Mouse (Mus musculus): ENCODE results near the gene Hif1an. TPM values are rescaled to one million over a fixed set of nuclear protein-coding genes. Genes with fewer than 3 reads are reported as not detected.

The Hif1an gene
- polyA plus RNA-seq, 2 experiments: 6.6 to 7.2 TPM

GRCm38 (mm10) chr19:44515769-44516168 lies 46.9 kb upstream of the Hif1an start:
- WGBS (ENCODE audit: insufficient replicate concordance): 35% methylated on average over 6 of the region's 6 CpGs

DNA sequence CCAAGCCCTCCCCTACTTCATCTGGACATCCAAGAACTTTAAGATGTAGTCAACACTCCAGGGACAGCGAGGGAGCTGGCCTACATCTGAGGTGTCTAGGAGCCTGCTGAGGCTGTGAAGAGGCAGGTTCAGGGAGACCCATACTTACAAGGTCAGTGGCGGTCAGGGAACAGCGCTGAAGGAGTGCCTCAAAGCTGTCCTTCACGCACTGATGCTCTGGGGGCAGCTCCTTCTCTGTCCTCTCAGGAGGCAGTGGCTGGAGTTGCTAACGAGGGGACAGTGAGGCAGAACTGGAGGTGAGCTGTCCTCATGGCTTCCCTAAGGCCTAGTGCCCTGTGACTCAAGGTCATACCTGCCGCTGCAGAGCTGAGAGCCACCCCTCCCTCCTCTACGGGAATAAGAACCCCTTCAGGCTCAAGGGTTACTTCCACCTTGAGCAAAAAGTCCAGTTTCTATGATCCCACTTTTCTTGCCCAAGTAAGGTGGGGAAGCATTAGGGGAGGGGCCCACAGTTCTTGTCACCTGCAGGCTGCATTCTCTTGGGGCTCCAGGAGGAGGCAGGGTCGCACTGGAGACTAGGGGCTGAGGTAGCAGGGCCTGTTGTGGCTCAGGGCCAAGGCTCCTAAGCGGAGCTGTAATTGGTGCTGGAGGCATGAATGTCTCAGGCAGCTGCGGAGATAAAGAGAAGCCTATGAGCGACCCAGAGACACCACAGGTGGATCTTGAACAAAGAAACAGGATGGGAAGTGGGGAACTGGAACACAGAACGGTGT lies 44.5 kb upstream of the Hif1an start:
- no peaks in the 10 kb centered on the region for H3K9me3 ChIP-seq (ENCODE audit: control insufficient read depth, low read length)
- no peak for TF ChIP-seq EP300 (IDR thresholded peaks at IDR 0.05; ENCODE audit: low read depth)
- peak; percentile 24; the same call in 1 of the 2 replicates for TF ChIP-seq CTCF (IDR thresholded peaks at IDR 0.05; ENCODE audit: low read depth)
- H3K4me1 ChIP-seq (replicated peaks; ENCODE audit: control insufficient read depth in 2 of 2, insufficient read depth in 2 of 2, low read length in 1 of 2): no peaks in the 10 kb centered on the region
- no peaks in the 10 kb centered on the region for H3K36me3 ChIP-seq (replicated peaks; ENCODE audit: control insufficient read depth, insufficient read depth, low read depth)
- whole genome bisulfite sequencing (ENCODE audit: insufficient replicate concordance): 55% methylated on average over 12 of the region's 12 CpGs
- no peak overlapping the region for H3K4me3 ChIP-seq (ENCODE audit: insufficient read depth in 1 of 2, low read depth in 2 of 2, low read length in 2 of 2)
- H3K9ac ChIP-seq (replicated peaks): no peak overlapping the region
- no peak overlapping the region for H3K27ac ChIP-seq
- ATAC-seq (ENCODE audit: insufficient read depth) (no peak), DNase-seq (ENCODE audit: low read depth in 3 of 3, low spot score in 3 of 3) (no peak)
- H3K27me3 ChIP-seq (ENCODE audit: control insufficient read depth, insufficient read depth, low read length): peaks cover 18% of the 10 kb centered on the region
- no peak overlapping the region for H3K4me2 ChIP-seq (ENCODE audit: low read depth)

More at GRCm38 (mm10) chr19:44515769-44516168, 46.9 kb upstream of the Hif1an start:
- ATAC-seq (ENCODE audit: insufficient read depth): no peak
- H3K4me1 ChIP-seq (replicated peaks; ENCODE audit: control insufficient read depth in 2 of 2, insufficient read depth in 2 of 2, low read length in 1 of 2): no peaks in the 10 kb centered on the region
- H3K27me3 ChIP-seq (ENCODE audit: control insufficient read depth, insufficient read depth, low read length): peaks cover 42% of the 10 kb centered on the region
- H3K4me3 ChIP-seq (ENCODE audit: insufficient read depth in 1 of 2, low read depth in 2 of 2, low read length in 2 of 2): no peak overlapping the region
- no peak for TF ChIP-seq CTCF (IDR thresholded peaks at IDR 0.05; ENCODE audit: low read depth)
- TF ChIP-seq EP300 (IDR thresholded peaks at IDR 0.05; ENCODE audit: low read depth): no peak
- no peak for DNase-seq (ENCODE audit: low read depth in 3 of 3, low spot score in 3 of 3)
- H3K9ac ChIP-seq (replicated peaks): no peak overlapping the region
- no peaks in the 10 kb centered on the region for H3K9me3 ChIP-seq (ENCODE audit: control insufficient read depth, low read length)
- no peaks in the 10 kb centered on the region for H3K36me3 ChIP-seq (replicated peaks; ENCODE audit: control insufficient read depth, insufficient read depth, low read depth)
- H3K27ac ChIP-seq: no peak overlapping the region
- no peak overlapping the region for H3K4me2 ChIP-seq (ENCODE audit: low read depth)

DNA sequence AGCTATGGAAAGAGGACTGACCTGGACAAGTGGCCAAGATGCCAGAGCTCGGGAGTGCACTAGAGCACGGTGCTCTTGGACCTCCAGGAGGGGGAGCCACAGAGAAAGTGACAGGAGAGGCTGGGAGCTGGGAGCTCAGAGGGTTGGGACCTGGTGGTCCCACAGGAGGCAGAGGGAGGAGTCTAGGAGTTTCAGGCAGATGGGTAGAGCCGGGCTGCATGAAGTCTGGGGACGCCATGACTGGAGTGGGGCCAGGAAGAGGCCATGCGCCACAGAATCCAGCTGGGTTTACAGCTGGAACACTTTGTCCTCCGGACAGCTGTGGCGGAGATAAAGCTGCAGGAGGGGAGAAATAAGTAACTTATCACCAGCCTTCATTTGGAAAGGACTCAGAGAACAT lies 43.5 kb upstream of the Hif1an start:
- Histone ChIP-seq H3K4me2 (ENCODE audit: low read depth) (no peak overlapping the region), H3K4me3 (ENCODE audit: insufficient read depth in 1 of 2, low read depth in 2 of 2, low read length in 2 of 2) (no peak overlapping the region), H3K36me3 (replicated peaks; ENCODE audit: control insufficient read depth, insufficient read depth, low read depth) (no peaks in the 10 kb centered on the region), H3K9me3 (ENCODE audit: control insufficient read depth, low read length) (no peaks in the 10 kb centered on the region), H3K9ac (replicated peaks) (no peak overlapping the region), H3K27me3 (ENCODE audit: control insufficient read depth, insufficient read depth, low read length) (peaks cover 9% of the 10 kb centered on the region), H3K4me1 (replicated peaks; ENCODE audit: control insufficient read depth in 2 of 2, insufficient read depth in 2 of 2, low read length in 1 of 2) (no peaks in the 10 kb centered on the region), H3K27ac (no peak overlapping the region)
- 37% methylated on average over 7 of the region's 7 CpGs for WGBS (ENCODE audit: insufficient replicate concordance)
- no peak for DNase-seq (ENCODE audit: low read depth in 3 of 3, low spot score in 3 of 3)
- no peak for ATAC-seq (ENCODE audit: insufficient read depth)
- TF ChIP-seq CTCF (IDR thresholded peaks at IDR 0.05; ENCODE audit: low read depth) (peak; percentile 35; the same call in 1 of the 2 replicates), EP300 (IDR thresholded peaks at IDR 0.05; ENCODE audit: low read depth) (no peak)

DNA sequence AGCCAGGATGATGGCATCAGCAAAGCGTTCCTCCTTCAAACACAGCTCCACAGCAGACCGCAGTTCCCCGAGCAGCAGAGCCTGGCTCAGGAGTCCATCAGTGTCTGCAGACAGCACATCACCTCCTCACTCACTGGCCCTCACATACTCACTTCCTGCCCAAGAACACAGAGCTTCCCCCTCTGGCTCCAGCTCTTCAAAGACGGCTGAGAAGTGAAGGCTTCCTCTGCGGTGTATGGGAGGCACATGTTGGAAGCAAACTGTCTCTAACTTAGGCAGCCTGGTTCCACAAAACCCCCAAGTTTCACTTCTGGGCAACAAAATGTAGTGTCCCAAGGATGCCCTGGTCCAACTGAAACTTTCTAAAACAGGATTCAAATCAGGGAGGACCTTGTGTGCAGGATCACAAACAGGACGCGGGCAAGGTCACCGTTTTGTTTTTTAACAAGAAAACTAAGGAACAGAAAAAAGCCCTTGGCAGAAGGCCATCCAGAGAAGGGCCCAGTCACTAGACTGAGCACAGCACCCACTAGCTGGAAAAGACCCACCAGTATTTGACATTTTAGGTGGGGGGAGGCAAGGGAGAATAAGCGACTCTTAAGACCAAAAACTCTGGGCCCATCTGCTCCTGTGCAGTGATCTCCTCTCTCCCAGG lies 37.0 kb upstream of the Hif1an start:
- no peaks in the 10 kb centered on the region for H3K36me3 ChIP-seq (replicated peaks; ENCODE audit: control insufficient read depth, insufficient read depth, low read depth)
- H3K4me3 ChIP-seq (ENCODE audit: insufficient read depth in 1 of 2, low read depth in 2 of 2, low read length in 2 of 2): no peak overlapping the region
- H3K27me3 ChIP-seq (ENCODE audit: control insufficient read depth, insufficient read depth, low read length): no peaks in the 10 kb centered on the region
- ATAC-seq (ENCODE audit: insufficient read depth) (no peak), DNase-seq (ENCODE audit: low read depth in 3 of 3, low spot score in 3 of 3) (no peak)
- no peaks in the 10 kb centered on the region for H3K4me1 ChIP-seq (replicated peaks; ENCODE audit: control insufficient read depth in 2 of 2, insufficient read depth in 2 of 2, low read length in 1 of 2)
- WGBS (ENCODE audit: insufficient replicate concordance): 57% methylated on average over 9 of the region's 9 CpGs
- TF ChIP-seq EP300 (IDR thresholded peaks at IDR 0.05; ENCODE audit: low read depth) (no peak), CTCF (IDR thresholded peaks at IDR 0.05; ENCODE audit: low read depth) (no peak)
- no peak overlapping the region for H3K9ac ChIP-seq (replicated peaks)
- no peaks in the 10 kb centered on the region for H3K9me3 ChIP-seq (ENCODE audit: control insufficient read depth, low read length)
- H3K4me2 ChIP-seq (ENCODE audit: low read depth): no peak overlapping the region
- H3K27ac ChIP-seq: no peak overlapping the region

- Histone ChIP-seq H3K27ac (no peak overlapping the region), H3K4me3 (ENCODE audit: insufficient read depth in 1 of 2, low read depth in 2 of 2, low read length in 2 of 2) (no peak overlapping the region), H3K9ac (replicated peaks) (no peak overlapping the region), H3K4me1 (replicated peaks; ENCODE audit: control insufficient read depth in 2 of 2, insufficient read depth in 2 of 2, low read length in 1 of 2) (no peaks in the 10 kb centered on the region), H3K4me2 (ENCODE audit: low read depth) (no peak overlapping the region), H3K36me3 (replicated peaks; ENCODE audit: control insufficient read depth, insufficient read depth, low read depth) (no peaks in the 10 kb centered on the region), H3K27me3 (ENCODE audit: control insufficient read depth, insufficient read depth, low read length) (no peaks in the 10 kb centered on the region), H3K9me3 (ENCODE audit: control insufficient read depth, low read length) (no peaks in the 10 kb centered on the region)
- 64% methylated on average over 6 of the region's 6 CpGs for WGBS (ENCODE audit: insufficient replicate concordance)
- ATAC-seq (ENCODE audit: insufficient read depth) (no peak), DNase-seq (ENCODE audit: low read depth in 3 of 3, low spot score in 3 of 3) (no peak)
- TF ChIP-seq CTCF (IDR thresholded peaks at IDR 0.05; ENCODE audit: low read depth): no peak
- no peak for TF ChIP-seq EP300 (IDR thresholded peaks at IDR 0.05; ENCODE audit: low read depth)
Observed at GRCm38 (mm10) chr19:44530018-44530417, 32.6 kb upstream of the Hif1an start.
